Mouse (Mus musculus): ENCODE results near the gene Trip4.
"Not testable (repeated sequence)": the region's sequence is repeated elsewhere in the genome, so short reads cannot be mapped to it uniquely, and the experiment has no call there.

The Trip4 gene

GRCm38 (mm10) chr9:65793506-65793905, 115.1 kb downstream of the Trip4 start:
- DNase-seq (ENCODE audit: low spot score) = no peak

DNA sequence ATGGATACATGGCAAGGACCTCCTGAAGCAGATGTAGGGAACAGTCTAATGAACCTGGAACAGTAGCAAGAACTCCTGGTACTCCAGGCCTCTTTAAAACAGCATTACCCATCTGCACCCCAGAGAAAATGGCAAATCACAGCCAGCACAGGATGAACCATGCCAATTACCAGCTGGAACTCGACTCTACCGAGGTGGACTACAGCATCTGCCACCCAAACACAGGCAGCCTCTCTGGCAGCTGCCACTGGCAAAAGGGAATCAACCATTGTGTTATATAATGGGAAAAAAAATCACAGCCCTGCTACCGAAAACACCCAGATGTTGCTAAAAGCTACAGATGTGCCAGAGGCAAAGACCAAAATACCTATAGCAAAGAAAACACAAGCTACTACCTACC, 115.5 kb downstream of the Trip4 start:
- DNase-seq (ENCODE audit: low spot score) = no peak

GRCm38 (mm10) chr9:65791846-65792245, 116.7 kb downstream of the Trip4 start:
- DNase-seq (ENCODE audit: low spot score) = no peak

DNA sequence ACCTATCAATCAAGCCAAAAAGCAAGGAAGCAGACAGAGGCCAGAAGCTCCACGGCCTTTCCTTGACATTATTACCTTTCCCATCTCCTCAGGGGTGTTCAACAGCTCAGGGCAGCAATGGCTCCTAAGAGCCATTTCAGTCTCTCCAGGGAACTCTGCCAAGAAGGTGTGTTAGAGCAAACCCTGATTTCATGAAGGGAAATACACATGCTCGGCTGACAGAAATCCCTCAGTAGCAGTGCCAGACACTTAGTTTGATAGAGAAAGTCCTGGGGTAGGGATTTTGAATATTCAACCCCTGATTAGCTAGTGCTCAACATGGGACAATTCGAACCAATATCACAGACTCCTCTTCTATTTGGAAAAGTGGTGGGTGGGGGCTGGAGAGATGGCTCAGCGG, 117.5 kb downstream of the Trip4 start:
- DNase-seq (ENCODE audit: low spot score) = no peak

GRCm38 (mm10) chr9:65789788-65790187, 118.8 kb downstream of the Trip4 start:
- DNase-seq (ENCODE audit: low spot score) = no peak

- no peak for DNase-seq (ENCODE audit: low spot score)
Measured at GRCm38 (mm10) chr9:65788556-65788955, 120.0 kb downstream of the Trip4 start.

GRCm38 (mm10) chr9:65787829-65788344, 120.7 kb downstream of the Trip4 start:
- no peak for DNase-seq (ENCODE audit: low spot score)

- peak; percentile 50 for DNase-seq (ENCODE audit: low spot score)
Measured at GRCm38 (mm10) chr9:65786885-65787787, 121.5 kb downstream of the Trip4 start.

DNA sequence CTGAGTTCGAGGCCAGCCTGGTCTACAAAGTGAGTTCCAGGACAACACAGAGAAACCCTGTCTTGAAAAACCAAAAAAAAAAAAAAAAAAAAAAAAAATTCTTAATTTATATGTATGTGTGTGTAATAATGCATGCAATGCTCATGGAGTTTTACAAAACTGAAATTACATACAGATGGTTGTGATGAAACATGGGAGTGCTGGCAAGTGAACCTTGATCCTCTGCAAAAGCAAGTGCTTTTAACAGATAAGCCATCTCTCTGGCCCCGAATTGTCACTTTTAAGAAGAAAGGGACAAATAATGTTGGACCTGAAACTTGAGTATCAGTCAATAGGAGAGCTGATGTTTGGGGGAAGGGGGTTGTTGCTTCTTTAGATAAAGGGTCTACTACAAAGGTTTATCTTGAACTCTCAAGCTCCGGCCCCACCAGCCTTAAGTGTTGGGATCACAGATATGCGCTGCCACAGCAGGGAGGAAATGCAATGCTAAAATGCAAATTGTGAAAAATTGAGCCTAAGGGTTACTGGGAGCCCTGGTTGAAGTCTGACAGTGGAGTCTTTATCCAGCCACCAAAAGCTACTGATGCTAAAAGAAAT, 122.7 kb downstream of the Trip4 start:
- DNase-seq (ENCODE audit: low spot score) = no peak

- DNase-seq (ENCODE audit: low spot score) = not testable (repeated sequence)
Measured at GRCm38 (mm10) chr9:65779619-65780018, 129.0 kb downstream of the Trip4 start.

Measured in retina, embryonic 14.5 days (tissue).